Mouse (Mus musculus): ENCODE results near the gene Krtap6-5. TPM values are rescaled to one million over a fixed set of nuclear protein-coding genes. Genes with fewer than 3 reads are reported as not detected.

Gene Krtap6-5
- total RNA-seq (2023) = not detected in 4 replicates

GRCm38 (mm10) chr16:89047783-89048182, at the start of gene Krtap6-5:
Gene Krtap6-5 (minus strand): TSS chr16:89047883.

GRCm38 (mm10) chr16:89063902-89064301, 16.2 kb upstream of the Krtap6-5 start, which contains the start of gene 1110025L11Rik:
Gene 1110025L11Rik (minus strand): TSS chr16:89064002.

GRCm38 (mm10) chr16:89041372-89041771, 6.3 kb downstream of the Krtap6-5 start, which contains the start of gene Gm10228:
Gene Gm10228 (minus strand): TSS chr16:89041472.

GRCm38 (mm10) chr16:89031399-89031798, 16.3 kb downstream of the Krtap6-5 start, which contains the start of gene Krtap6-1:
Gene Krtap6-1 (plus strand): TSS chr16:89031699.

GRCm38 (mm10) chr16:89014984-89015383, 32.7 kb downstream of the Krtap6-5 start, which contains the start of gene Gm10229:
Gene Gm10229 (plus strand): TSS chr16:89015284.

GRCm38 (mm10) chr16:89010659-89011058, 37.0 kb downstream of the Krtap6-5 start, which contains the start of gene Krtap22-2:
Gene Krtap22-2 (minus strand): TSS chr16:89010759.

Other genes with a start within 250 kb of the Krtap6-5 start
- not detected in 4 replicates for gene Gm20741, start 235.7 kb downstream of the Krtap6-5 start, total RNA-seq (2023)
- gene Krtap15, start 227.7 kb downstream of the Krtap6-5 start, total RNA-seq (2023) = not detected in 4 replicates
- gene Krtap14, start 221.7 kb downstream of the Krtap6-5 start, total RNA-seq (2023) = not detected in 4 replicates
- not detected in 4 replicates for gene Krtap19-1, start 178.5 kb downstream of the Krtap6-5 start, total RNA-seq (2023)
- gene Krtap19-2, start 173.6 kb downstream of the Krtap6-5 start, total RNA-seq (2023) = not detected in 4 replicates
- not detected in 4 replicates for gene Krtap19-3, start 169.8 kb downstream of the Krtap6-5 start, total RNA-seq (2023)
- gene Krtap19-4, start 162.8 kb downstream of the Krtap6-5 start, total RNA-seq (2023) = not detected in 4 replicates
- gene Krtap19-5, start 151.4 kb downstream of the Krtap6-5 start, total RNA-seq (2023) = not detected in 4 replicates
- not detected in 4 replicates for gene Krtap19-9b, start 115.6 kb downstream of the Krtap6-5 start, total RNA-seq (2023)
- gene Krtap16-3, start 85.0 kb downstream of the Krtap6-5 start, total RNA-seq (2023) = not detected in 4 replicates
- not detected in 4 replicates for gene Krtap22-2, start 37.1 kb downstream of the Krtap6-5 start, total RNA-seq (2023)
- gene Gm10229, start 32.6 kb downstream of the Krtap6-5 start, total RNA-seq (2023) = not detected in 4 replicates
- gene Krtap6-1, start 16.2 kb downstream of the Krtap6-5 start, total RNA-seq (2023) = not detected in 4 replicates
- gene Gm10228, start 6.4 kb downstream of the Krtap6-5 start, total RNA-seq (2023) = not detected in 4 replicates
- not detected in 4 replicates for gene 1110025L11Rik, start 16.1 kb upstream of the Krtap6-5 start, total RNA-seq (2023)
- gene Krtap6-3, start 36.1 kb upstream of the Krtap6-5 start, total RNA-seq (2023) = not detected in 4 replicates
- not detected in 4 replicates for gene Gm6358, start 93.0 kb upstream of the Krtap6-5 start, total RNA-seq (2023)
- not detected in 4 replicates for gene Gm10061, start 103.2 kb upstream of the Krtap6-5 start, total RNA-seq (2023)
- gene Gm9789, start 110.1 kb upstream of the Krtap6-5 start, total RNA-seq (2023) = not detected in 4 replicates
- gene Gm7735, start 121.6 kb upstream of the Krtap6-5 start, total RNA-seq (2023) = not detected in 4 replicates
- not detected in 4 replicates for gene 1110057P08Rik, start 126.9 kb upstream of the Krtap6-5 start, total RNA-seq (2023)
- gene Krtap20-2, start 158.0 kb upstream of the Krtap6-5 start, total RNA-seq (2023) = not detected in 4 replicates